Mouse (Mus musculus) heart, postnatal 0 days (tissue): Measurements from ENCODE around the gene Rbbp4.

Experiments
- CTCF ChIP-seq: IDR thresholded peaks from 2 replicates; pipeline ENCODE4 v1.5.1; 2016; ENCODE audit warnings: antibody characterized with exemption, control low read depth, low read depth
- EP300 ChIP-seq: IDR thresholded peaks from 2 replicates; pipeline ENCODE4 v1.6.1; 2016; ENCODE audit warnings: antibody characterized with exemption, low read depth

DNA sequence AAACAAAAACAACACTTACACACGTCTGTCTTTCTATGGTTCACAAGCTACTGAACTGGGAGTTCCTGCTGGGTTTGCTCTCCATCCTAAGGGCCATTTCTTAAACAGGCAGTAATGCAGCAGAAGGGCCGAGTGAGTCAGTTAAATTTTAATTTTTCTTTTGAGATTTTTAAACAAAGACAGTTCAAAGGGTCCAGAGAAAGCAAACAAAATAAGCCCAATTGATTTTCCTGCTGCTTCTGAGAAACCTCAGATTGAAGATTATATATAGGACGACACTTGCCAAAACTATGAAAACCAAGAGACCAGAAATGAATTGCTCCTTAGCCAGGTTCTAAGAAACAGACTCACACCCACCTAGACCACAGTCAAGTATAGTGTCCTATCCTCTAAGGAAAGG is 21.3 kb downstream of the Rbbp4 start:
- no peak for TF ChIP-seq CTCF
- no peak for TF ChIP-seq EP300
